Mouse (Mus musculus): ENCODE data around the gene Cxcr5.
A peak's percentile ranks its signal among the peaks of the same experiment; 100 is the strongest.
"Not testable (repeated sequence)": the region's sequence is repeated elsewhere in the genome, so short reads cannot be mapped to it uniquely, and the experiment has no call there.

Gene Cxcr5

DNA sequence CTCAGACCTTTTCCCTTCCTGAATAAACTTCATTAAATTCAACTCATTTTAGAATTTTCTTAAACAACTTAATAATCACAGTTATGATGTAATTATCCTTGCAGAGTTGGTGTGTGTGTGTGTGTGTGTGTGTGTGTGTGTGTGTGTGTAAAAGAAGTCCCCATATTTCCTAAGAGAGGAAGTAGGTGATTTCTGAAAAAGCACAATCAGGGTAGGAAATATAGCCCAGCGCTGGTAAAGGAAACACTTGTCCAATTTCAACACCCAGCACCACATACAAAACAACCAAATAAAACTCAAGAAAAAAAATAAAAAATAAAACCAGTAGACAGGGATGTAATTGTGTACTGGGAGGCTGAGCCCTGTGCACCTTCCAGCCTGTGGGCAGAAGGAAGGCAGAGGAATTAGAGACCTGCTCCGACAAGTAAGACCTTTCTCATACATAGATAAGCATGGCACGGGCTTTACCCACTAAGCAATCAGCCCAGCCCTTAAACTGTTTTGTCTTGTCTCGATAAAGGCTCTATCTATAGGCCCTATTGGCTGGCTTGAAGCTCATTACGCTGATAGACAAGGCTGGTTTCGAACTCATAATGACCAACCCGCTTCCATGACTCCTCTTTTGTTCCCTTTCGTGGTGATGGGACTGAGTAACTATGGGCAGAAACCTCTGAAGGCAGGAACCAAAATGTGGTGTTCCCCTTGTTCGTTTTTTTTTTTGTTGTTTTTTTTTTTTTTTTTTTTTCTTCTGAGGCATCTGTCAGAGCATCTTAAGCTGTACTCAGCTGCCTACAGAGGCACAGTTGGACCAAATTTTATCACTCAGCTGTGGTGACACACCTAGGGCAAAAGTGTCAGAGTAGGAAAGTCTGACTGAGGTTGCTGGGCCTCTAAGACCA is 25.8 kb upstream of the Cxcr5 start:
- no peak for DNase-seq

DNA sequence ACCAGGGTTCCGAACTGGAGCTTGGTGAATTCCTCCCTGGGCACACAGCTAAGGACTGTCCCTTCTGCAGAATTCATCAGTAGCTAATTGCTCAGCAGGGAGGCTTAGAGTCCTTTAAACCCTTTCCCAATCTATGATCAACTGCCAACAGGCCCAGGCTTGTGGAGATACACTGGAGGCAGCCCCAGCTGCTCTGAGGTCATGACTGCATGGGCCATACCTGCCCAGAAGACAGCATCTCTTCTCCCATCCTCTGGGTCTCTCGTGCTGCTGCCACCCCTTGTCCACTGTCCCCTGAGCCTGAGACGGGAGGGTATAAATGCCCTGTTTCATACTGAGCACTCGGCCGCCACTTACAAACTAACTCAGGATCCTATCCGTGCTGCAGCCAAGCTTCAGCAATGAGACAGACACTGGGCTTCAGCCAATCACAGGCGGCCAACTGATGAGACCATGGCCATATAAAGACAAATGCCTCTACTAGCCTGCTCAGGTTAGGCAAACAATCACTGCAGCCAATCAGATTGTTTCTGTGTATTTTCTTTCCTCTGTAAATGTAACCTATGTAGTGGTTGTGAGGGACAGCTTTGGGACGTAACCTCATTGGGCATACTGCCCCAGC is 25.1 kb upstream of the Cxcr5 start:
- no peak for DNase-seq

DNA sequence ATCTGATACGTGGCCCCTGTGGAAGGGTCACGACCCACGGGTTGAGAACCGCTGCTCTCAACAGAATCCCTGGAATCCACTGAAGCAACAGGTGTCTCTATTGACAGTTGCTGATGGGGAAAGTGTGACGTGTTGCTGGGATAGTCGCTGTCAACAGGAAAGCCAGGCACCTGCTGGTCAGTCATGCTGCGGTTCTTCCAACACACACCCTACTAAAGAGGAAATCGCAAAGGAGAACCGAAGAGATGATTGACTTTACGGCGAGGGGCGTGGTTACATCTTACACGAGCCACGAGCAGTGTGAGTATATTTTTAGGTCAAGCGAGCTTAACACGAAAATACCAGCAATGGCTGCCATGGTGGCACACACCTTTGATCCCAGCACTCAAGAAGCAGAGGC is 20.7 kb upstream of the Cxcr5 start:
- DNase-seq: no peak

DNA sequence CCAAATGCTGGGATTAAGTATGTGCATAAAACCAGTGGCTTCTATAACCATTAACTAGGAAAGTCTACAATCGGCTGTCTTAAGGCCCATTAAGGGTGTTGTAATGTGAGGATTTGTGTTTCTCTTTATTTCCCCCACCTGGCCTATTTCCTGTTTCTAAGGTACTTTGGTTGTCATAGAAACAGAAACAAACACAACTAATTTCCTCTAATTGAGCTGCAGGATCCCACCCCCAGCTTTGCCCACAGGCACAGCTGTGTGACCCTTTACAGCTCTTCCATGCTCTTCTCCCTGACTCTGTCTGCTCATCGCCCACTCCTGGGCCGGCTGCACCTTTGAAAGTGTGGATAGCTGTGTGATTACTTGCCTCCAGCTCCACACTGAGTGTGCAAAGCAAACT is 19.7 kb upstream of the Cxcr5 start:
- no peak for DNase-seq

DNA sequence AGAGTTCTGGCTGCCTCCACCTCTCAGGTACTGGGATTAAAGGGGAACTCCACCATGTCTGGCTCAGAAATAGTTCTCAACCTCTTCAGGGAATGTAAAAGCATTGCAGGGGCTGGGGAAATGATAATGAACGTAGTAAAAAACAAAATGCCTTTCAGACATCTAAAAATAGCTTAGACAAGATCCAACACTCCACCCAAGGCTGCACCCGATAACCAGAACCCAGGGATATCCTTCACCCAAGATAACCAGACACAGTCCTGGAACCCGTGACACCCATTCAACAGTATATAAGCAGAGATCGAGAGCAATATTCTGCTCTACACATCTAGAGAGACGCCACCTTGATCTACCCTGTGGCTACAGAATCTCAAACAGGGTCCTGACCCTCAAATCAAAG is 18.4 kb upstream of the Cxcr5 start:
- no peak for DNase-seq

DNA sequence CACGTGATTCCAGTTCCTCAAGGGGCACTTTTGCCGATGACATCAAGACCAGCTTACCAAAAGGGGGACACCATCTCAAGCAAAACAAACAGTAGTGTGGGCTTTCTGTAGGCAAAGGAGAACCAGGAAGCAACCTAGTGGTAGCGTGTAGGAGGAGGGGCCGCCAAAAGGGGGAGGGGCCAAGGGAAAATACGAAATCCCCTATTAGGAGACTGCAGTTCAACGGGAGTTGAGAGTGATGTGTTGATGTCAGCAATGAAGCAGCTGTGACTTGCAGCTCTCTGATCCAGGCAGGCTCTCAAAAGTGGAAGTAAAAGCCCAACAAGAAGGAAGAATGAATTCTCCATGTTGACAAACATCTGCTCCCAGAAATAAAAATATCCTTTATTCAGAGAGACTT is 17.7 kb upstream of the Cxcr5 start:
- DNase-seq: peak in 1 of 2 experiments; percentile 43

DNA sequence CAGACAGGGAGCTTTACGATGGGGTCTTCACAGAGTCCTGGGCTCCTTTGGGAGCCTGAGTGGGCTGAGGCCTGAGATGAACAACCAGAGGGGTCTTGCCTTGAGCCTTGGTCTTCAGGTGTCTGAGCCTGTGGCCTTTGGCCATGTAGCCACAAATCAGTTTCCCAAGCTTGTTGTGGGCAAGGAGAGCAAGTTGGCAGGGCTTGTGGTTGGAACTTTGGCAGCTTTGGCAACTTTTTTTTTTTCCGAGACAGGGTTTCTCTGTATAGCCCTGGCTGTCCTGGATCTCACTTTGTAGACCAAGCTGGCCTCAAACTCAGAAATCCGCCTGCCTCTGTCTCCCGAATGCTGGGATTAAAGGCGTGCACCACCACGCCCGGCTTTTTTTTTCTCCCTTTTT is 14.4 kb upstream of the Cxcr5 start:
- not testable (repeated sequence) for DNase-seq

DNA sequence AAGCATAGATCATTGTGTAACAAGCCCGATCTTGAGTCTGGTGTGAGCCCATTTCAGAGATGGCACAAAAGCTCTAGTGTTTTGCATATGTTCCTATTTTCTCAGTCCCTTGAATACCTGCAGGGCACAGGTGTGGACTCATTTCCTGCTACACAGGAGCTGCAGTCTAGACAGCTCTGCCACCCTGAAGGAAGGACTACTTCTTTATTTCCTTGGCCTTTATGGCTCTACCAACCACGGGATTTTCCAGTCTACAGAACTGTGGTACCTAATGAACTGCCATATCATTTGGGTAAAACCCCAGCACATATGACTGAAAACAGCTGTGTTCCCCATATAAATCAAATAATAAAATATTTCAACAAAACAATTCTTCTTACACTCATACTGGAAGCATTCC is 13.4 kb upstream of the Cxcr5 start:
- no peak for DNase-seq

DNA sequence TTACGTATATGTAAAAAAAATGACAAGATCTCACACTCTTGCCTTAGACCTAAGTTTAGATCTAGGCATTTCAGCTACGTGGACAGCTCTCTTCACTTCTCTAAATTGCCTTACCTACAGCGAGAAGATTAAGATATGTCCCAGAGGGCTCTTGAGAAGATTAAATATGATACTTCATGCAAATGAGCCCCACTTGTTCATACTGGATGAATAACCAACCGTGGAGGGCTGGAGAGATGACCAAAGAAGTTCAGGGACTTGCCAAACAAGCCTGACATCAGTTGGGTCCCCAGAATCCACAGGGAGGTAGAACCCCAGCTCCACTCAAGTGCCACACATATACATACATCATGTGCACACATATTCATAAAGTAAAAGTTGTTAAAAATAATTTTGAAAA is 11.6 kb upstream of the Cxcr5 start:
- no peak for DNase-seq

DNA sequence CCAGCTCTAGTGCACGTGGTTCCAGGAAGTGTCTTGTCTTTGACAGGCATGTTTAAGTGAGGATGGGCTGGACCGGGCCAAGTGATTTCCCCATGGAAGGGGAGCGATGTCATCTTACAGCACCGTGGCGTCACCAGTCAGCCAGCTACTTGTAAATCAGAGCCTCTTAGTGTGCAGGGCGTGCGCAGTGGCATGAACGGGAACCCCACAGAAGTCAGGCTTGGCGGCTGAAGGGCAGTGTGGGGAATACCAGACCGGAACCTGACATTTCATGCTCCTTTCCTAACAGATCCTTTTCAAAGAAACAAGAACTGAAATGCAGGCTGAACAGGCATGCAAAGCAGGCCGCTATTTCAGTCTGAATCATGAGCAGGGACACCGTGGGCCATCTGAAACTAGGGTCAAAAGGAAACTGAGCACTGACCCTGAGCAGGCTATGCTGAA is 9.3 kb upstream of the Cxcr5 start:
- DNase-seq: no peak

DNA sequence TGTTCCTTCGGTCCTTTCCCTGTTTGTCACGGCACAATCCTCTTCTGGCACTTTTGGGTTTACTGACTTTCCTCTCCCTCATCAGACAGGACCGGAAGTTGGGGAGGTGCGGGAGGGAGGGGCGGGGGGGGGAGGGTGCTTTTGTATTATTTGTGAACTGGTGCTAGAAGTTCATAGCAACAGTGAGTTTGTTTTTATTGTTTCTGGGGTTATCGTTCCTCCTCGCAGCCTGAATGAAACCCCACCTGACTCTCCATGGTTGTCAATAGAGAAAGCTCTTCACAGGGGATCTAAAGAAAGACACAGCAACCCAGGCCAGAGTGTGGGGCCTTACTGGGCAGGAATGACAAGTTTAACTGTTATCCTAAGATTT is 6.4 kb upstream of the Cxcr5 start:
- DNase-seq: no peak

DNA sequence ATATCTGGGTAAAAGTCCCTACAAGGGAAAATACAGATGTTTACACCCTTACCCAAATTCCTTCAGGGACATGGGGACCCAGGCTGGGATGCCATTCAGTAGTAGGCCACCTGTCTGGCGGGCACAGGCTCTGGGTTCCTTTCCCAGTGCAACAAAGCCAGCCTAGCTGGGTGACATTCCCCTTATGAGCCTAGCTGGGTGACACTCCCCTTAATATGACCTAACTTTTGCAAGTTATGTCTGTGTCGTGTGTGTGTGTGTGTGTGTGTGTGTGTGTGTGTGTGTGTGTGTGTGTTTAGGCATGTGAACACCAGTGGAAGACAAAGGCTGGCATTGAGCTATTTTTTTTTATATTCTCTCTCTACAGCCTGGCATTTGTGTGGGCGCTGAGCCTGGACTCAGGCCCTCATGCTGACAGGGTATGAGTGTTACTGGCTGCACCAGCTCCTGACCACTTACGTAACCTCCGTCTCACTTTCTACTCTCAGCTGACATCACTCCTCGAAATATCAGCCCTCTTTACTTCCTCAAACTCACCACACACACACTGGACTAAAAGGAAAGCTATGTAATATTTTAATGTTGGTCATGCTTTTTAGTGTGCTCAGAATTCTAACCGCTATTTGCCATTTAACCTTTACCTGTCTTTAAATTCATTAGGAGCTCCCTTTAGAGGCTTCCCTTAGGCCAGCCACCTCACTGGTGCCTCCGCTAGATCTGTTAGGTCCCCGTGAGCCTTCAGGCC is 5.8 kb upstream of the Cxcr5 start:
- no peak for DNase-seq

DNA sequence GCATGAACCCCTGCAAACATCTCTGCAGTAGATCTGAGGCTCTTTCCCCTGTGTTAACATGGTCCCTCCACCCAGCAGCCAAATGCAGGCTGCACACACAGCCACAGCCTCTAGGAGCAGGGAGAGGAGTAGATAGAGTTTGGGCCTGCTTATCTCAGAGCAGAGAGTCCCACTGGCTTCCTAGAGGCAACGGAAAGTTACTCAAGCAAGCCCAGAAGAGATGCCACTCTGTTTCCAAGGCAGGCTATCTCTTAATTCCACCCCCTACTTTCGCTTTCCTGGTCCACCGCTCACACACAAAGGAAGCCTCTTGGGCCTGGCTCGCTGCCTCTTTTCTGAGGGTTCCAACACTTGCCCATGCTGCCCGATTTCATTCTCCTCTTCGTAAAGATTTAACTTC is 3.7 kb upstream of the Cxcr5 start:
- no peak for DNase-seq

DNA sequence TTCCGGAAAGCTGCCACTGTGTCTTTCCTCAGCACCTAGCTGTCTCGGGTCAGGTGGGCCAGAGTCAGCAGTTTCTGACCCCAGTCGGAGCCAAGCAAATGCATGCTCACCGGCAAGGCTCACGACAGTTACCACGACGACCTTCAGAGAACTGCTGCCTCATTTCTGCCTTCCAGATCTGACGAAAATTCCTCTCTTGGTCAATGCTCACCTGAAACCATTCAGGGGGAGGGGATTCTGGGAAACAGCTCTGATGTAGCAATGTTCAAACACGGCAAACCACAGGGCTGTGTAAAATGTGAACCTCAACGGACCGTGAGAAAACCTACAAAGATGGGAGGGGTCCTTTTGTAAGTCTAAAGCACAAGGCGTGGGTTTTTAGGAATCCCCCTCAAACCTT is 1.3 kb upstream of the Cxcr5 start:
- no peak for DNase-seq

DNA sequence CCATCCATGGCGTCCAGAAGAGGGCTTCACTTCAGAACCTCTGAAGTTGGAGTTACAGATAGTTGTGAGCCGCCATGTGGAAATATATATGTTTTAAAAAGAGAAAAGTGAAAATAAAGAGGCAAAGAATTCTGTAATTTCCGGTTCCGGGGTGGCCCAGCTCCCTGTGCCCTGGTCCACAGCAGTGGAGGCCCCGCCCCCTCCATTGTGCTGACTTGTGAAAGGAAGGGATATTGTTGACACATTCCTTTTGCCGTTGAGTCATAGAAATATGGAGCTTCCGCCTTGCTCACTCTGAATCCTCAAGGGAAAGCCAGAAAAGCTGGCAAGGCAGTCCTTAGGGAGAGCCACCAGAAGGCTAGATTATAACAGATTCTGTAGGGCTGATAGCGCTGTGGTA is 9.5 kb downstream of the Cxcr5 start:
- peak; percentile 39 to 53 for DNase-seq

DNA sequence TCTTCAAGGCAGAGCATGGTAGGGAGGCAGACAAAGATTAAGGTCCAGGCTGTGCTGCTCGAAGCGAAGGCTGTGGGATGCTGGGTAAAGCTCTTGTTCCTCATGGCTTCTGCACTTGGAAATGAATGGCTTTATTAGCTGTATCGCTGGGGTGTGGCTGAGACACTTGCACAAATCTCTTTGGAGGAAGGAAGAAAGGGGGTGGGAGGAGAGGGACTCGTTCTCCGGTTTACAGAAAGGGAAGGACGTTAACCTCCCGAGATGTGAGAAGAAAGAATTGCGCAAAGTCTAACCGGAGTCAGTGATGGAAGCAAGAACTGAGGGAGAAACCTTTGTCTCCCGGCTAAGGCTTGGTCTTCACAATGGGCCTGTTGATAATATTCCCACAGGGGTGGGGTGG is 10.5 kb downstream of the Cxcr5 start:
- no peak for DNase-seq

DNA sequence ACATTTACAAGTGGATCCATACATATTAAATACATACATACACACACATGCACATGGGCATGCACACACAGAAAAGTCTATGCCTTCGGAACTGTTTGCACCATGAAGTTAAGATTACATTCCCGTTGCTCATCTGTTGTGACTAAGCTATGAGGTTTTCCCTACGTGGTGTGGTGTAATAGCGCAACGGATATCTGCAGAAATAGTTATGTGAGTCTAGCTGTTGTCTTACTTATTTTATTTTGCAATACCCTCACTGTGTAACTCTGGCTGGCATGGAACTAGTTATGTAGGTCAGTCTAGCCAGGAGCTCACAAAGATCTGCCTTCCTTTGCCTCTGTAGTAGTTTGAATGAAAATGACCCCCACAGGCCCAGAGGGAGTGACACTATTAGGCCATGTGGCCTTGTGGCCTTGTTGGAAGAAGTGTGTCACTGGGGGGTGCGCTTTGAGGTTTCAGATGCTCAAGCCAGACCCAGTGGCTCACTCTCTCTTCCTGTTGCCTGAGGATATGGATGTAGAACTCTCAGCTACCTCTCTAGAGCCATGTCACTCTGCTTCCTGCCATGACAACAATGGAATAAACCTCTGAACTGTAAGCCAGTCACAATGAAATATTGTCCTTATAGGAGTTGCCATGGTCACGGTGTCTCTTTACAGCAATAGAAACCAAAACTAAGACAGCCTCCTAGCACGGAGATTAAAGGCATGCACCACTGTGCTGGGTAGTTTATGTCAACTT is 13.1 kb downstream of the Cxcr5 start:
- no peak for DNase-seq

DNA sequence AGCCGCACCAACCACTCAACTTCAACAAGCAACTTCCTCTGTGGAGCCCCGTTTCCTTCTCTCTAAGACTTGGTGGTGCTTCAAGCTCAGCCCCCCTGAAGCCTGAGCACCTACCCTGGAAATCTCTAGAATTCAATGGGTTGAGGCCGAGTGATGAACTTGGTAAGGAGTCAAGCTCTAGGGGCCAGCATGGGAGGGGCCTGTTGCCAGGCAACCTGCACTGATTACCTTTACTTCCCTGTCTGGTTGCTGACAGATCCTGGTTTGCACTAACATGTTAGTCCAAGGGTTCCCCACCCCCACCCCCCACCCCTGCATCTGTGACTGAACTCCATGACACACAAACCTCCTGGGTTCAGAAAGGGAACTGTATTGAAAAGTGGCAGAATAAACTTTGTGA is 16.7 kb downstream of the Cxcr5 start:
- DNase-seq: no peak

DNA sequence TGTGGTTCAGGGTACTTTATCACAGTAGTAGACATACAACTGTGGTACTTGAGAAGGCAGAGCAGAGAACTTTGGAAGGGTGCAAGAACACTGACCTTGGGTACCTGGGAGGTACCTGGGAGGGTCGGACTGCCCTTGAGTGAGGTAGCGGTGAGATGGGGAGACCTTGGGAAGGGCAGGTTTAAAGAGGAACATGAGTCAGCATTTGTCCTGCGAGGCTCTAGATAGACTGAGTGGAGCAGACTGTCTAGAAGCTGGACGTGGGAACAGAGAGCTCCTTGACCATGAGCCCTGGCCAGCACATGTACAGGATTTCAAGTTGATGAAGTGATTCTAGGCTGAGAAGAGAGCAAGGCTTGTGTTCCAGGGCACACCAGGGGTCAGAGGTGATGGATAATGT is 19.3 kb downstream of the Cxcr5 start:
- DNase-seq: no peak

DNA sequence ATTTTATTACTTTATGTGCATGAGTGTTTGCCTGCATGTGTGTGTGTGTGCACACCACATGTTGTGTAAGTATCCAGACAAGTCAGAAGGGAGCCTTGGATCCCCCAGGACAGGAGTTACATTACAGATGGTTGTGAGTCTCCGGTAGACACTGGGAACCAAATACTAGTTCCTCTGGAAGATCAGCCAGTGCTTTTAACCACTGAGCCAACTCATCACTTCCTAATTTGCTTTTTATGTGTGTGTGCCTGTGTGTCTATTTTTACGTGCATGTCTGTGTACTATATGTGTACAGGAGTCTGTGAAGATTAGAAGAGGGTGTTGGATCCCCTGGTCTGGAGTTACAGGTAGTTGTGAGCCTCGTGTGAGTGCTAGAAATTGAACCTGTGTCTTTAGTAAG is 21.0 kb downstream of the Cxcr5 start:
- DNase-seq: no peak

DNA sequence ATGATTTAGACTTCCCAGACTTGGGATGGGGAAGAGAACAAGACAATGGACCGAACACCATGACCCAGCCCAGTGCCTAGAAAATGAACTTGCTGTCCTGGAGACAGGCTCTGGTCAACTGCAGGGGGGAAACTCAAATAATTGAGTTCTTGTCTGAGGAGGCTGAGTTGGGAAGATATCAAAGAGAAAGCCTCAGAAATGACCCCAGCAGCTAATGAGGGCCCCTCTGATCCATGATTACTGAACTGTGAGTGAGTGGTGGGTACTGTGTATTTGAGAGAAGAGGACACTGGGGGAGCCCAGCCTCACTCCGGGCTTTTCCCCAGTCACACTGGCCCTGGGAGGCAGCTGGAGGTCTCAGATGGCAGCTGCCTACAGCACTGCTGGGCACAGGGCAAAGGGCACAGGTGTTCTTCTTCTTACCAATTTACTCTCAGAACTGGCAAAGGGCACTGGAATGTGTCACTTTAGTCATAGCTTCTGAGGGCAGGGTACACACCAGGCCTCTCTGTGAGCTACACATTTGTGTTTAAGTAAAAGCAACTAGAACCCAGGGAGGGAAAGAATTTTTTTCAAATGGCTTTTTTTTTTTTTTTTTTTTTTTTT is 21.8 kb downstream of the Cxcr5 start:
- peak; percentile 18 to 54 for DNase-seq

DNA sequence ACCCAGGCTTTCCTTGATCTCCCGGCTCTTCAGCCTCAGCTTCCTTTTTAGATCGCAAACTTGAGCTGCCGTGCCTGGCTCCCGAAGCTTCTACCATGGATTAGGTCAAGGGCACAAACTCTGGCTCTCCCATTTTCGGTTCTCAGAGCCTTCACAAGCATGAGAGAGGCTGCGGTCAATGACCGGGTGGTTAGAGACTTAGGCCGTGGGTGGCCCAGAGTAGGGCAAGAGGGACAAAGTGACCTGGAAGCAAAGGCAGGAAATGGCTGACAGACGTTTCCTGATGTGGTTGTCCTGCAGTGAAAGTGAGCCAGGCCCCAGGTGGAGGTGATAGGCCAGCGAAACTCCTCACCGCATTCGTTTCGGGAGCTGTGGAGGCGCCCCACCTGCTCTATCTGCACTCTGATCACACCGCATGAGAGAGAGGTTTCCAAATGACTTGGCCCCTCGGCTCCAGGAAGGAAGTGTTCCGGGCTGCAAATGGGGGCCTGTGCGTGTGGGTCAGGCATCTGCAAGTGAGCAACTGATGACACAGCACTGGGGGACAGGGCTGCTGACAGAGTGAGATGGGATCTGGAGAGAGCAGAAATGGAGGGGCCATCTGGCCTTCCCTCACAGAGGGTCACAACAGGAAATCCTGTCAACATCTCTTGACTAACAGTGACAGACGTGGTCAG is 23.9 kb downstream of the Cxcr5 start:
- DNase-seq: no peak
